In the genomic region with DNA sequence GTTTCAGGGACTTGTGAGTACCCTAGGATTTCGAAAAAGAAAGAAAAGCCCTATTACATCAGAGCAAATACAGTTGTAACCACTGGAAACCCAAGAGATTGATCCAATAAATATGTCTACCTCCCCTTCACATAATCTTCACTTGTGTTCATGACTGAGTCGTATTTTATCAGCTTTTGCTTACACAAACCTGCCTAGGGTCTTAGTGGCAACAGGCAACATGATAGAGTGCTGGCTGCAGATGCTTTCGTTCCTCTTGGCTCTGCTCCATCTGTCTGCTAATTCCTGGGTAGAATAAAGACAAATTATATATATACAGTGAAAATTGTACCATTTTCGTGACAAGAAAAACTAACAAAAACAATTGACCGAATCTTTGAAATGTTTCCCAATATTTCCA, we compare ENCODE assay signal across 1 mouse cellular context.
TF ChIP-seq lines count a peak whose summit lies in the region.

No protein-coding gene starts in this region.

TF ChIP-seq in MEL, 35 proteins besides CTCF, POLR2A, EP300 and RAD21 (continued from another document):
- TF ChIP-seq MYB (IDR thresholded peaks at IDR 0.05; ENCODE audit: low read depth, low read length) (no peak), RCOR1 (IDR thresholded peaks at IDR 0.05; ENCODE audit: low read depth, low read length) (no peak), TCF12 (IDR thresholded peaks at IDR 0.05; ENCODE audit: low read depth, low read length) (peak; percentile 33; the same call in 1 of the 2 replicates), NRF1 (IDR thresholded peaks at IDR 0.05; ENCODE audit: insufficient read depth, low read depth, low read length, poor library complexity, severe bottlenecking) (no peak), HCFC1 (IDR thresholded peaks at IDR 0.05; ENCODE audit: low read depth, low read length) (no peak), MAZ (IDR thresholded peaks at IDR 0.05; ENCODE audit: low read depth, low read length) (no peak), BHLHE40 (IDR thresholded peaks at IDR 0.05; ENCODE audit: borderline replicate concordance, low read depth, low read length) (no peak), GATA1 (IDR thresholded peaks at IDR 0.05; ENCODE audit: low read depth, low read length) (peak; percentile 46; the same call in 1 of the 2 replicates), ZNF384 (IDR thresholded peaks at IDR 0.05; ENCODE audit: low read depth, low read length) (no peak)
